Mouse (Mus musculus) testis, adult 2 months (tissue): ENCODE measurements around the gene Tstd2. TPM values are rescaled to one million over a fixed set of nuclear protein-coding genes. Genes with fewer than 3 reads are reported as not detected.
A peak's percentile ranks its signal among the peaks of the same experiment; 100 is the strongest.

Experiments used
- H3K27ac ChIP-seq: fragments of 200-500 bp; 2 replicates; pipeline ENCODE4 v1.5.1; 2012; ENCODE audit warnings: low read depth, low read length; ENCODE audit not compliant: control insufficient read depth, insufficient read depth
- H3K27me3 ChIP-seq: fragments of 200-500 bp; 2 replicates; pipeline ENCODE4 v1.6.1; 2012; ENCODE audit warnings: mild to moderate bottlenecking, low read length, moderate library complexity; ENCODE audit not compliant: control insufficient read depth, insufficient read depth
- H3K36me3 ChIP-seq: fragments of 200-500 bp; 2 replicates; pipeline ENCODE4 v1.6.1; 2012; ENCODE audit warnings: mild to moderate bottlenecking, low read length; ENCODE audit not compliant: control insufficient read depth, insufficient read depth
- H3K4me1 ChIP-seq: fragments of 200-500 bp; 2 replicates; pipeline ENCODE4 v1.6.1; 2012; ENCODE audit warnings: low read length; ENCODE audit not compliant: control insufficient read depth, insufficient read depth
- H3K4me3 ChIP-seq: fragments of 200-500 bp; 2 replicates; pipeline ENCODE4 v1.5.1; 2012; ENCODE audit warnings: low read depth, mild to moderate bottlenecking, low read length, moderate library complexity, mixed read lengths; ENCODE audit not compliant: control insufficient read depth
- CTCF ChIP-seq: fragments of 200-500 bp; IDR thresholded peaks from 2 replicates; pipeline ENCODE4 v1.5.1; 2012; ENCODE audit warnings: low read depth, mild to moderate bottlenecking, inconsistent platforms, low read length, moderate library complexity; ENCODE audit not compliant: control insufficient read depth, insufficient read depth, insufficient replicate concordance
- POLR2A ChIP-seq: fragments of 200-500 bp; IDR thresholded peaks from 2 replicates; pipeline ENCODE4 v1.6.1; 2012; ENCODE audit warnings: low read depth, mild to moderate bottlenecking, inconsistent platforms, low read length, moderate library complexity; ENCODE audit not compliant: control insufficient read depth
- polyA plus RNA-seq: library from polyadenylated mRNA; depleted of rRNA; stranded (reverse); fragments of >200 nt; gene quantifications from 2 replicates; pipeline ENCODE4 v1.2.3, GENCODE M21; 2012; rRNA removed

Tstd2 gene
- polyA plus RNA-seq, result 7.1 and 7.9 TPM in 2 replicates

DNA sequence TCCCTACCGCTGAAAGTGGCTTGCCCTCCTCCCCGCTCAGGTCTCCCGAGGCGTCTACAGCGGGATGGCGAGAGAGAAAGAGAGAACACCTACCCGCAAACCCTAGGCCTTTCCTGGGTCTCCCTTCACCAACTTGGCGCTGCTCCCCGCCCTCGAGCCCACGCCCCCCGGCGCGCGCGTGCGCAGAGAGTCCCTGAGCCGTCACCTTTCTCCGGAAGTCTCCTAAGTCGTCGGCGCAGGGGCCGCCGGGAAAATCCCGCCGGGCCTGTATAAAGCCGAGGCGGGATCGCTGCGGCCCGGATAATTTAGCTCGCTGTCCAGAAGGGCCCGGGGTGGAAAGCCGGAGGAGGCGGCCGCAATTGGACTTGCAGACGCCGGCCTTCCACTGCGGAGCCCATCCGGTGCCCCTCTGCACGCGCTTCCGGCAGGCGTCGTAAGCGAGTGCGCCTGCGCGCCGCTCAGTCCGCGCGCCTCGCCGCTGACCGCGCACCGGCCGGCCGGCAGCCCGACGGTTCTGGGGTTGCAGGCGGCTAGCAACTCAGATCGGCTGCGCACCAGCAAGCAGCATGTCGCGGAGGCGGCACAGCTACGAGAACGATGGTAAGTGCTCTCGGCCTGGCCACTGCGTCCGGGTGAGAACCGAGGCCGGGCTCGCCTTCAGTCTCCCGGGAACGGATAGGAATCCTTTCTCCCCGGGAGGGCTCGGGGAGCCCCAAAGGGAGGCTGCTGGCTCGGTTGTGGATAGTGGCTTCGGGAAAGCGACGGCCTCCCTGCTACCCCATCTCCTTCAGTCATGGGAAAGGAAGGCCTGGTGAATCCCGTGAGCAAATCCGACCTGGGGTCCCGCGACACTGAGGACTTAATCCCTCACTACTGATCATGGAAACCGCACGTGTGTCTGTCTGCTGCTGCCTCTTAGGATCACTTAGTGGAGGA lies at the start of gene Tstd2, which contains the start of gene Ncbp1:
TSS of gene Tstd2 (minus strand) at position 408 of the 936 bp plus-strand sequence.
TSS of gene Ncbp1 (plus strand) at position 327 of the 936 bp plus-strand sequence.
- H3K36me3 ChIP-seq, result no peaks in the 10 kb centered on the region; the same call in 1 of the 2 replicates
- H3K27me3 ChIP-seq, result no peaks in the 10 kb centered on the region
- peak within 1 kb of the TSS; percentile 82 for H3K4me3 ChIP-seq
- H3K4me1 ChIP-seq, result peaks cover 6% of the 10 kb centered on the region
- H3K27ac ChIP-seq, result peak within 1 kb of the TSS; percentile 59
- peak; percentile 89 for TF ChIP-seq POLR2A
- TF ChIP-seq CTCF, result no peak

DNA sequence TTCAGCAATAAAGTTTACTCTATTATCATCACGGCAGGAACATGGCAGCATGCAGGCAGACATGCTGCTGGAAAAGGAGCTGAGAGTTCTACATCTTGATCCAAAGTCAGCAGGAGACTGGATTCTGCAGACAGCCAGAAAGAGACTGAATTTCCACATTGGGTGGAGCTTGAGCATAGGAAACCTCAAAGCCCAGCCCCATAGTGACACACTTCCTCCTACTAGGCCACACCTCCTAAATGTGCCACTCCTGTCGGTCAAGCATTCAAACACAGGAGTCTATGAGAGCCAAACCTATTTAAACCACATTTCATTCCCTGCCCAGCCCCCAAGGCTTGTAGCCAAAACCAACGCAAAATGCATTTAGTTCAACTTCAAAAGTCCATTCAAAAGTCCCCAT lies 48.0 kb upstream of the Tstd2 start:
- no peaks in the 10 kb centered on the region for H3K4me1 ChIP-seq
- no peak for TF ChIP-seq CTCF
- TF ChIP-seq POLR2A, result no peak
- H3K27ac ChIP-seq, result no peak overlapping the region
- no peaks in the 10 kb centered on the region for H3K27me3 ChIP-seq
- peaks cover 5% of the 10 kb centered on the region for H3K36me3 ChIP-seq
- H3K4me3 ChIP-seq, result no peak overlapping the region

DNA sequence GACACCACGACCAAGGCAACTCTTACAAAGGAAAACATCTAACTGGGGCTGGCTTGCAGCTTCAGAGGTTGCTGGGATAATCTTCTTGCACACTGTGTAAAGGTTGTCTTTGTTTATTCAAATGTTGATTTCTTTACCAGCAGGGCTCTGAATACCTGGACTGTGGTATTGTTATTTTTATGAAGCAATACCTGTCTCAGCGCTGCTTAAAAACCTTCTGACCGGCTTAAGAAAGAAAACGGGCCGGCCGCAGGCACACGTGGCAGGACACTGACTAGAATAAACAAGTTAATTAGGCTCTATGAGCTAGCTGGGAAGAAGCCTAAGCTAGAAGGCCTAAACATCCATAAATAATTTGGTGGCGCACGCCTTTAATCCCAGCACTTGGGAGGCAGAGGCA lies 47.4 kb upstream of the Tstd2 start:
- H3K4me3 ChIP-seq, result no peak overlapping the region
- H3K36me3 ChIP-seq, result peaks cover 5% of the 10 kb centered on the region
- H3K4me1 ChIP-seq, result no peaks in the 10 kb centered on the region
- TF ChIP-seq CTCF, result no peak
- no peak for TF ChIP-seq POLR2A
- no peaks in the 10 kb centered on the region for H3K27me3 ChIP-seq
- no peak overlapping the region for H3K27ac ChIP-seq

DNA sequence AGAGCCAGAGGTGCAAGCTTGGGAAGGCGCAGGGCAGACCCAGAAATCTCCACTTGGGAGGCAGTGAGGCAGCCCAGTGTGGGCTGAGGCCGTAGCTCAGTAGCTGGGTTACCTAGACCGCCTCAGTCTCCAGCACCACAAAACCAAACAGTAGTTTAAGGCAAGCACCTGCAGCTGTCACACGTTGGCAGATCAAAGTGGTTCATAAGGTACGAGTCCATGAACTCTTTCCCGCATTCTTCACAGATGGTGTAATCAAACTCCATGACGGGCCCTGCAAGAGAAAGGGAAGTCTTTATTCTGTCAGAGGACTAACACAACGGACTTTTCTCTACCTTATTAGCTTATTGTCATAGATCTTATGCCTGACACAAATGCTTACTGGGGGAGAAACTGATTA lies 46.9 kb upstream of the Tstd2 start:
- Histone ChIP-seq H3K4me1 (no peaks in the 10 kb centered on the region), H3K4me3 (no peak overlapping the region), H3K27ac (no peak overlapping the region), H3K27me3 (no peaks in the 10 kb centered on the region), H3K36me3 (peaks cover 5% of the 10 kb centered on the region)
- TF ChIP-seq POLR2A (no peak), CTCF (no peak)

DNA sequence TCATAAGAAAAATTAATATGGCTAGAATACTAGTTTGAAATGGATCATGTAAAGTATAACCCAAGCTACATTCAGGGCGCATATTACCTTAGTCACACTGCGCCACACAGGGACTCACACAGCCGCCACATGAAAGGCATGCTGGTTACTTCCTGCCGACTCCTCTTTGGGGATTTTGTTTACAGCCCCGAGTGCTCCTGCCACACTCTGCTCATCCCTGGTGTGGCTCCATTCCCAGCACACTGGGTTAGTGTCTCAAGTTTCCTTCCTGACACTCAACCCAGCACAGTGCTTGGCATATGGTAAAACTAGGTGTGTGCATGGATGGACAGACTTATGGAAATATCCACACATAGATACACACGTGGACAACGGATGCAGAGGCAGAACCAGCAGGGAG lies 43.7 kb upstream of the Tstd2 start:
- Histone ChIP-seq H3K27me3 (no peaks in the 10 kb centered on the region), H3K4me3 (no peak overlapping the region), H3K27ac (no peak overlapping the region), H3K4me1 (no peaks in the 10 kb centered on the region), H3K36me3 (peaks cover 5% of the 10 kb centered on the region)
- no peak for TF ChIP-seq POLR2A
- no peak for TF ChIP-seq CTCF

DNA sequence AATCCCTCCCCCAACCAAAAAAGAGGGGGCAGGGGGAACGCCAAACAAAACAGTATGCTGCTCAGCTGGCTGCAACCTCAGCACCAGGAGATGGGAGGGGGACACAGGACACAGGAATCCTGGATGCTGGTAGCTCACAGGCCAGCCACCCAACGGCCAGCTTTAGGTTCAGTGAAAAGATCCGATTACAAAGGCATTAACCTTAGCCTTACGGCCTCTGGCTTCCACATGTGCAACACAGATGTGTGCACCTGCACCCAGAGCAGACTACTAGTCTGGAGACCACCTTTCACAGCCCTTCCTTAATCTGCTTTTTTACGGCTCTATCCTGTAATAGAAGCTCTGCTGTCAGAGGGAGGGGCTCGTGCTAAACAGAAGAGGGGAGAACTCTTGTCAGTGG lies 42.7 kb upstream of the Tstd2 start:
- no peaks in the 10 kb centered on the region for H3K27me3 ChIP-seq
- no peak overlapping the region for H3K27ac ChIP-seq
- H3K4me1 ChIP-seq, result no peaks in the 10 kb centered on the region
- H3K36me3 ChIP-seq, result peaks cover 5% of the 10 kb centered on the region
- no peak for TF ChIP-seq POLR2A
- TF ChIP-seq CTCF, result no peak
- no peak overlapping the region for H3K4me3 ChIP-seq

DNA sequence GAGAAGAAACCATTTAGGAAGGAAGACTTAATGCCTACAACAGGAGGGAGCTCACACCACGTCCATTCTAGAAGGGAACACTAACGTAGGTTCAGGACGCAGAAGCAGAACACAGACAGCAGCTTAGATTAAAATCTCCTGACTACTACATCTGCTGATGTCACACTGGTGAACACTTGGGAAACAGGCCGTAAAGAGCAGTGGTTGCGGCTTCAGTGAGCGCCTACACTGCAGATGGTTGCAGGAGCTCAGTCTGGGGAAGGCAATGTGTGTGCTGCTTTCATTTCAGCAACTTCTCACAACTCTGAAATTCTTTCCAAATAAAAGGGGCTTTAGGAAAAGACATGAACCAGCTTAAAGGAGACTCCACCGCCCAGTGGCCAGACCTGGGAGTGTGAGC lies 39.0 kb upstream of the Tstd2 start:
- no peaks in the 10 kb centered on the region for H3K4me1 ChIP-seq
- H3K27me3 ChIP-seq, result no peaks in the 10 kb centered on the region
- no peak for TF ChIP-seq CTCF
- no peak for TF ChIP-seq POLR2A
- H3K36me3 ChIP-seq, result peaks cover 1% of the 10 kb centered on the region
- no peak overlapping the region for H3K27ac ChIP-seq
- H3K4me3 ChIP-seq, result no peak overlapping the region
